In the genomic region with DNA sequence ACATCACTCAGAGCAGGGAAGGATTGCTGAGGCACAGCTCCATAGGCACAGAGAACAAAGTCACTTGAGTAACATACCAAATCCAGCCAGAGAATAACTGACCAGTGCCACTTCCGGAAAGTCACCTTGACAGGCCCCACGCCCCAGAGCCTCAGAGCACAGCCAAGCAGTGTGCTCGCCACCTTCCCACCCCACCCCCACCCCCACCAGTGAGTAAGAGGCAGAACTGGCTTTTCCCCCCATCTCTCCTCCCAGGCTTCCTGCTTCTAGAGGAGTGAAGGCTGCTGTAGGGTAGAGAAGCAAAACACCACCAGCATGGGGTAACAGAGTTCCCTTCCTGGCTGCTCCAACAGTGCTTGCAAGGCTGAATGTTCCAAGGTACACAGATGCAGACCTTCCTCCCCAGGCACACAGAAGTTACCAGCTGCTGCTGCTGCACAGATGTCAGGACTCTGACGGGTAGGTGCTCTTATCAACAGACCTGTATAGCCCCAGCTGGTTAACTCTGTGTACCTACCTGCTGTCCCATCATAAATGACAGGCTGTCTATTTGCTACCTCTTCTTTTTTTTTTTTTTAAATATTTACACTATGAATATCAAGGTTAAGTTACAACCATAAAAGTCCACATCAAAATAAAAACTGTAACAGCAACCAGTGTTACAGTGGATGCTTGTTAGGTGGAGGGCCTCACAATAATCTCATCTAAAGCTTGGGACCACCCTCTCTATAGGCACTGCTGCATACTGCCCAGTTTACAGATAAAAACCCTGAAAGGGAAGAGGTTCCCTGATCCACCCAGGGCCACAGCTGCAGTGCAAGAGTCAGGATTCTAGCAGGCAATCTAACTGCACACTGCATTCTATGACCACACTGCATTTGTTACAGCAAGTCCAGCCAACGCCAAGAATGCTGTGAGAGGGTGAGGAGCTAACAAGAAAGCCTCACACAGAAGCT, we compare ENCODE assay signal across 11 mouse cellular contexts. TPM values are rescaled to one million over a fixed set of nuclear protein-coding genes. Genes with fewer than 3 reads are reported as not detected.
DNase-seq lines count a peak whose midpoint lies in the region; ATAC-seq and TF ChIP-seq lines count a peak whose summit lies in the region.
"Had no signal": no experiment of that assay in that cellular context is flagged by ENCODE, and none has a peak within 500 bp of the region (broad histone marks: within the 10 kb centered on the region; RNA-seq: fewer than 3 reads in every experiment).

No protein-coding gene starts in this region.

- 30% methylated on average over 5 of the region's 5 CpGs for WGBS in heart, embryonic 13.5 days
- 70% methylated on average over 5 of the region's 5 CpGs for WGBS in intestine, embryonic 14.5 days

- H3K4me3 ChIP-seq in heart, embryonic 13.5 days = no peak overlapping the region
- H3K4me3 ChIP-seq in intestine, embryonic 14.5 days (ENCODE audit: low read depth, low read length) = no peak overlapping the region
- no peak overlapping the region for H3K4me3 ChIP-seq in gastrocnemius, adult 2 months

- no peak overlapping the region for H3K4me2 ChIP-seq in heart, embryonic 13.5 days
- H3K4me2 ChIP-seq in intestine, embryonic 14.5 days (ENCODE audit: low read length) = no peak overlapping the region
- H3K4me2 ChIP-seq: midbrain, embryonic 11.5 days had no signal

- intact Hi-C loops in heart, postnatal 25 days (cut with DNase I) = no loop called here
- intact Hi-C loops in gastrocnemius, adult 2 months (cut with DNase I) = no loop called here

- peaks cover 99% of the 10 kb centered on the region for H3K36me3 ChIP-seq in heart, embryonic 13.5 days
- peaks cover 64% of the 10 kb centered on the region for H3K36me3 ChIP-seq in intestine, embryonic 14.5 days (ENCODE audit: control insufficient read depth, insufficient read depth, low read length)

- peaks cover 13% of the 10 kb centered on the region for H3K4me1 ChIP-seq in heart, embryonic 13.5 days
- H3K4me1 ChIP-seq in intestine, embryonic 14.5 days (replicated peaks; ENCODE audit: control insufficient read depth, insufficient read depth, low read length) = no peaks in the 10 kb centered on the region

- no peaks in the 10 kb centered on the region for H3K9me3 ChIP-seq in heart, embryonic 13.5 days
- no peaks in the 10 kb centered on the region for H3K9me3 ChIP-seq in intestine, embryonic 14.5 days (ENCODE audit: control insufficient read depth, low read length)

- no peak overlapping the region for H3K9ac ChIP-seq in heart, embryonic 13.5 days
- H3K9ac ChIP-seq in intestine, embryonic 14.5 days (ENCODE audit: low read length) = no peak overlapping the region

- H3K27me3 ChIP-seq in heart, embryonic 13.5 days (replicated peaks) = no peaks in the 10 kb centered on the region
- H3K27me3 ChIP-seq in intestine, embryonic 14.5 days (replicated peaks; ENCODE audit: control insufficient read depth, insufficient read depth, low read length) = no peaks in the 10 kb centered on the region

- peak overlapping the region; percentile 58 for H3K27ac ChIP-seq in heart, embryonic 13.5 days (replicated peaks)
- no peak overlapping the region for H3K27ac ChIP-seq in intestine, embryonic 14.5 days (ENCODE audit: low read depth)
- no peak overlapping the region for H3K27ac ChIP-seq in gastrocnemius, adult 2 months

- ATAC-seq in heart, embryonic 13.5 days (ENCODE audit: extremely low read depth, insufficient number of reproducible peaks, low FRiP score, low TSS enrichment) = no peak
- ATAC-seq in intestine, embryonic 14.5 days (replicated peaks; ENCODE audit: low FRiP score, low TSS enrichment, low read depth) = peak; percentile 68

- TF ChIP-seq CTCF in gastrocnemius, adult 2 months (IDR thresholded peaks at IDR 0.05) = no peak

- DNase-seq in heart, postnatal 25 days (ENCODE audit: low spot score) = no peak
- DNase-seq in B cell, adult 2 months = peak; percentile 8 to 9
- DNase-seq in intestine, embryonic 14.5 days (ENCODE audit: low spot score) = no peak
- DNase-seq in lung, postnatal 36 days = peak; percentile 45
- DNase-seq in layer of hippocampus, adult 11-12 months (ENCODE audit: low spot score) = no peak
- DNase-seq in gastrocnemius, postnatal 10 days = no peak
- no peak for DNase-seq in gastrocnemius, adult 2 months
- DNase-seq: cerebellum, postnatal 14 days; gastrocnemius, postnatal 14 days had no signal

RNA-seq across cellular contexts. Expression of a gene that starts 47.5 kb away (rescaled TPM):
- 6.2 and 6.6 TPM in 2 replicates for polyA plus RNA-seq in heart, embryonic 13.5 days (2015; fragmentation: Nextera tagmentation; extraction: Ambion mirVana)
- 10 to 100 TPM; 61.5 to 64.3 TPM for total RNA-seq in heart, postnatal 25 days (2021)
- polyA plus RNA-seq in intestine, embryonic 14.5 days (2014; fragmentation: Nextera tagmentation; extraction: Ambion mirVana) = 14.1 and 15.5 TPM in 2 replicates
- total RNA-seq in gastrocnemius, postnatal 10 days (2021) = 10 to 100 TPM; 26.3 to 27.2 TPM
- total RNA-seq in gastrocnemius, adult 2 months (2021) = 10 to 100 TPM; 35.6 to 37.0 TPM

Comparison
In these comparisons a context has a peak if more than half of its experiments do, and no peak if none do; other contexts are left out.
1. DNase-seq: peak in B cell, adult 2 months (2 of 2) and lung, postnatal 36 days (single experiment); none in heart, postnatal 25 days (single experiment), intestine, embryonic 14.5 days (single experiment), layer of hippocampus, adult 11-12 months (single experiment), gastrocnemius, postnatal 10 days (single experiment) and gastrocnemius, adult 2 months (single experiment).